Mouse (Mus musculus) liver, embryonic 14.5 days (tissue): ENCODE measurements around the gene Myoz1.

Experiments
- CTCF ChIP-seq: IDR thresholded peaks from 2 replicates; pipeline ENCODE4 v1.5.1; 2016; ENCODE audit warnings: antibody characterized with exemption, low read depth, control low read depth
- EP300 ChIP-seq: IDR thresholded peaks from 2 replicates; pipeline ENCODE4 v1.6.1; 2016; ENCODE audit warnings: antibody characterized with exemption, low read depth

GRCm38 (mm10) chr14:20651000-20651399, 5.3 kb downstream of the Myoz1 start:
- TF ChIP-seq CTCF (no peak), EP300 (no peak)
